Mouse (Mus musculus) lung, postnatal 0 days (tissue): Measurements from ENCODE around the gene Cntnap2. TPM values are rescaled to one million over a fixed set of nuclear protein-coding genes. Genes with fewer than 3 reads are reported as not detected.

ENCODE experiments used
- ATAC-seq: fragments of 200-750 bp; cut with Nextera tagmentation; 2 replicates; pipeline ENCODE4 v1.8.0; 2017; ENCODE audit warnings: moderate library complexity
- DNase-seq: peaks from one replicate; pipeline ENCODE4 v3.0.0-alpha.2; 2016; ENCODE audit warnings: low spot score
- H3K27ac ChIP-seq: fragments of 300-500 bp; sonication (generic); 2 replicates; pipeline ENCODE4 v1.5.1; 2014; ENCODE audit warnings: antibody characterized with exemption, mild to moderate bottlenecking, low read length, mixed read lengths
- H3K27me3 ChIP-seq: fragments of 300-500 bp; sonication (generic); replicated peaks from 2 replicates; pipeline ENCODE4 v1.6.1; 2014; ENCODE audit warnings: low read length, mixed read lengths; ENCODE audit not compliant: insufficient read depth
- H3K36me3 ChIP-seq: fragments of 300-500 bp; sonication (generic); 2 replicates; pipeline ENCODE4 v1.6.1; 2014; ENCODE audit warnings: low read length, mixed read lengths; ENCODE audit not compliant: insufficient read depth
- H3K4me1 ChIP-seq: fragments of 300-500 bp; sonication (generic); 2 replicates; pipeline ENCODE4 v1.6.1; 2014; ENCODE audit warnings: antibody characterized with exemption, low read depth, low read length, mixed read lengths; ENCODE audit not compliant: insufficient read depth
- H3K4me2 ChIP-seq: fragments of 300-500 bp; sonication (generic); replicated peaks from 2 replicates; pipeline ENCODE4 v1.6.1; 2014; ENCODE audit warnings: low read depth, mild to moderate bottlenecking, low read length, moderate library complexity, mixed read lengths
- H3K4me3 ChIP-seq: fragments of 300-500 bp; sonication (generic); 2 replicates; pipeline ENCODE4 v1.5.1; 2014; ENCODE audit warnings: low read depth, low read length
- H3K9ac ChIP-seq: fragments of 300-500 bp; sonication (generic); replicated peaks from 2 replicates; pipeline ENCODE4 v1.6.1; 2014; ENCODE audit warnings: low read depth, mild to moderate bottlenecking
- H3K9me3 ChIP-seq: fragments of 300-500 bp; sonication (generic); 2 replicates; pipeline ENCODE4 v1.6.1; 2016; ENCODE audit warnings: low read length, mixed read lengths
- CTCF ChIP-seq: IDR thresholded peaks from 2 replicates; pipeline ENCODE4 v1.5.1; 2016; ENCODE audit warnings: antibody characterized with exemption, mild to moderate bottlenecking
- EP300 ChIP-seq: IDR thresholded peaks from 2 replicates; pipeline ENCODE4 v1.6.1; 2016; ENCODE audit warnings: antibody characterized with exemption, mild to moderate bottlenecking, control low read depth
- WGBS: fragments of 180-500 bp; shearing (Covaris S2); extraction: QIAGEN DNeasy Blood & Tissue Kit; methylation state at CpG from one replicate; pipeline ENCODE4 v1.1.7; 2014; 5-methylcytosine and 5-hydroxymethylcytosine counted together
- polyA plus RNA-seq: library from polyadenylated mRNA; unstranded; fragments of >200 nt; fragmentation: Nextera tagmentation; extraction: Ambion mirVana; gene quantifications from 2 replicates; pipeline ENCODE4 v1.2.1, GENCODE M21; 2015

The Cntnap2 gene
- polyA plus RNA-seq, 1 experiment from 2014 or later: 0.10 TPM

GRCm38 (mm10) chr6:46398725-46399589 lies 1339.8 kb downstream of the Cntnap2 start:
- H3K9ac ChIP-seq: no peak overlapping the region
- 59% methylated on average over 2 of the region's 2 CpGs for WGBS
- no peak overlapping the region for H3K4me3 ChIP-seq
- no peaks in the 10 kb centered on the region for H3K9me3 ChIP-seq
- H3K36me3 ChIP-seq: no peaks in the 10 kb centered on the region
- H3K27me3 ChIP-seq: no peaks in the 10 kb centered on the region
- no peak for DNase-seq
- H3K4me1 ChIP-seq: no peaks in the 10 kb centered on the region
- TF ChIP-seq EP300 (no peak), CTCF (no peak)
- no peak overlapping the region for H3K27ac ChIP-seq
- no peak overlapping the region for H3K4me2 ChIP-seq
- no peak for ATAC-seq

GRCm38 (mm10) chr6:46414154-46414553 lies 1355.0 kb downstream of the Cntnap2 start:
- H3K4me2 ChIP-seq: no peak overlapping the region
- no peak overlapping the region for H3K9ac ChIP-seq
- no peak overlapping the region for H3K4me3 ChIP-seq
- DNase-seq (no peak), ATAC-seq (no peak)
- no peaks in the 10 kb centered on the region for H3K27me3 ChIP-seq
- no peaks in the 10 kb centered on the region for H3K4me1 ChIP-seq
- H3K27ac ChIP-seq: no peak overlapping the region
- TF ChIP-seq CTCF (no peak), EP300 (no peak)
- H3K36me3 ChIP-seq: no peaks in the 10 kb centered on the region
- no peaks in the 10 kb centered on the region for H3K9me3 ChIP-seq

GRCm38 (mm10) chr6:46414562-46414961 lies 1355.4 kb downstream of the Cntnap2 start:
- Histone ChIP-seq H3K27ac (no peak overlapping the region), H3K36me3 (no peaks in the 10 kb centered on the region), H3K4me3 (no peak overlapping the region), H3K27me3 (no peaks in the 10 kb centered on the region), H3K9ac (no peak overlapping the region), H3K4me1 (no peaks in the 10 kb centered on the region), H3K4me2 (no peak overlapping the region), H3K9me3 (no peaks in the 10 kb centered on the region)
- 88% methylated on average over 4 of the region's 4 CpGs for WGBS
- ATAC-seq (no peak), DNase-seq (no peak)
- TF ChIP-seq CTCF: no peak
- TF ChIP-seq EP300: no peak

DNA sequence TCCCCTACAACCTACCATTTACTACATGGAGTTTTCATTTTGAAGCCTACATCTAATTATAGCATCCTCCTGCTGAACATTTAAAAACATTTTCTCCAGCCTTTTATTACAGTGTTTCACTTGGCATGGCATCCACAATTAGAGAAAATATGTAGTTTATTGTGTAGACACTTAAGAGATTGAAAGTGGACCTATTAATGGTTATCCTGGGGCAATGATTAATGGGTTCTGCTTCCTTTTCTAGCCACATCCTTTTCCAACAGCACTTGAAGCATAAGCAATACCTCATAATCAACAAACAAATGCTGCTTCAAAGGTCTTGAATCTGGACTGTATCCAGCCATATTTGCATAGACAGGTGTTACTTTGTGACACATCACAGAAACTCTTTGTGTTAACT lies 1360.7 kb downstream of the Cntnap2 start:
- Histone ChIP-seq H3K9me3 (no peaks in the 10 kb centered on the region), H3K27me3 (no peaks in the 10 kb centered on the region), H3K36me3 (no peaks in the 10 kb centered on the region), H3K4me3 (no peak overlapping the region), H3K9ac (no peak overlapping the region), H3K4me1 (no peaks in the 10 kb centered on the region), H3K27ac (no peak overlapping the region), H3K4me2 (no peak overlapping the region)
- ATAC-seq: no peak
- DNase-seq: no peak
- no peak for TF ChIP-seq EP300
- no peak for TF ChIP-seq CTCF

- Histone ChIP-seq H3K27ac (no peak overlapping the region), H3K36me3 (no peaks in the 10 kb centered on the region), H3K4me2 (no peak overlapping the region), H3K27me3 (no peaks in the 10 kb centered on the region), H3K4me3 (no peak overlapping the region), H3K9ac (no peak overlapping the region), H3K4me1 (no peaks in the 10 kb centered on the region), H3K9me3 (no peaks in the 10 kb centered on the region)
- ATAC-seq: no peak
- DNase-seq: no peak
- TF ChIP-seq EP300 (no peak), CTCF (no peak)
These were observed 1361.2 kb downstream of the Cntnap2 start for GRCm38 (mm10) chr6:46420349-46420748.

GRCm38 (mm10) chr6:46428231-46428630 lies 1369.1 kb downstream of the Cntnap2 start:
- Histone ChIP-seq H3K27ac (no peak overlapping the region), H3K4me2 (no peak overlapping the region), H3K9ac (no peak overlapping the region), H3K9me3 (no peaks in the 10 kb centered on the region), H3K27me3 (no peaks in the 10 kb centered on the region), H3K4me1 (no peaks in the 10 kb centered on the region), H3K36me3 (no peaks in the 10 kb centered on the region), H3K4me3 (no peak overlapping the region)
- no peak for DNase-seq
- TF ChIP-seq CTCF (no peak), EP300 (no peak)
- WGBS: 60% methylated on average over 5 of the region's 5 CpGs
- ATAC-seq: no peak
